Mouse (Mus musculus): ENCODE measurements around the gene Hdac4.

DNA sequence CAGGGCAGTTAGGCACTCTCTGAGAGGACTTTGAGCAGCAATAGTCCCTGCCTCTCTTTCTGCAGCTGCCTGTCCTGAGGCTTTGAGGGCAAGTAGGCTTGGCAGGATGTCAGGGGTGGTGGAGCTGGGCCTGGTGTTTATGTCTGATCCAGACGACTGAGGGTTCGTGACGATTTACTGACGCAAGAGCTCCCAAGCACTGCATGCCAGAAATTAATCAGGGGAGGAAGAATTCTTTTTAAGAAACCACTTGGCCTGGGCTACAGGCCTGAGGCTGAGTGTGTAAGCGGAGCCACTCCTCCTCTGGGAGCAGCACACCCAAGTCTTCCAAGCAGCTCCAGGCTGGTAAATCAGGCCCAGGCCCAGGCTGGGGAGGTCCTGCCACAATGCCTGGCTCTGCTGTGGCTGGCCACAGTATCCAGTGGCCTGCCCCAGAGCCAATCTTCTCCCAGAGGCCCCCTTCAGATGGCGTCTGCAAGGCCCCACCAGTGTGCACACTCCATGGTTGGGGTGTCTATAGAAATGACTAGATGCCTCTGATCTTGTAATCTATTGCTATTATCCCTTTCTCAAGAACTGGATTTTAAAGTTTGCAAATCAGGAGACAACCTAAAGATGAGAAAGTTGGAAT, 64.9 kb downstream of the Hdac4 start:
- TF ChIP-seq CTCF (IDR thresholded peaks at IDR 0.05; ENCODE audit: low read depth, low read length) (no peak), POLR2A (IDR thresholded peaks at IDR 0.05; ENCODE audit: borderline replicate concordance, low read depth, low read length) (no peak)

Measured in bone marrow macrophage, adult 2 months (primary cell).